Mouse (Mus musculus): ENCODE results near the gene Stk16.

The Stk16 gene

GRCm38 (mm10) chr1:75210136-75211087 is at the start of gene Stk16, which contains the start of gene Glb1l:
Gene Stk16 (plus strand): TSS chr1:75210838.
Gene Glb1l (minus strand): TSS chr1:75210813.
- DNase-seq (ENCODE audit: low read depth, low spot score), result peak; percentile 96

- no peak for DNase-seq (ENCODE audit: low read depth, low spot score)
Measured at GRCm38 (mm10) chr1:75168093-75168471, 42.6 kb upstream of the Stk16 start.

- DNase-seq (ENCODE audit: low read depth, low spot score), result peak; percentile 92
Measured at GRCm38 (mm10) chr1:75168472-75169464, 41.9 kb upstream of the Stk16 start, which contains the start of gene Zfand2b. Gene Zfand2b (plus strand): TSS chr1:75168646.

GRCm38 (mm10) chr1:75179334-75180104 is 31.1 kb upstream of the Stk16 start:
- DNase-seq (ENCODE audit: low read depth, low spot score), result peak; percentile 79

GRCm38 (mm10) chr1:75180105-75180590 is 30.5 kb upstream of the Stk16 start, which contains the start of gene Abcb6:
Gene Abcb6 (minus strand): TSS chr1:75180392.
- DNase-seq (ENCODE audit: low read depth, low spot score), result peak; percentile 88

- DNase-seq (ENCODE audit: low read depth, low spot score), result no peak
Measured at GRCm38 (mm10) chr1:75180741-75181140, 29.9 kb upstream of the Stk16 start.

GRCm38 (mm10) chr1:75181377-75181870 is 29.2 kb upstream of the Stk16 start:
- DNase-seq (ENCODE audit: low read depth, low spot score), result no peak

- no peak for DNase-seq (ENCODE audit: low read depth, low spot score)
Measured at GRCm38 (mm10) chr1:75182160-75182559, 28.5 kb upstream of the Stk16 start.

- DNase-seq (ENCODE audit: low read depth, low spot score), result no peak
Measured at GRCm38 (mm10) chr1:75185495-75185894, 25.1 kb upstream of the Stk16 start.

GRCm38 (mm10) chr1:75187126-75187525 is 23.5 kb upstream of the Stk16 start:
- no peak for DNase-seq (ENCODE audit: low read depth, low spot score)

- no peak for DNase-seq (ENCODE audit: low read depth, low spot score)
Measured at GRCm38 (mm10) chr1:75187914-75188483, 22.6 kb upstream of the Stk16 start.

GRCm38 (mm10) chr1:75190577-75190976 is 20.1 kb upstream of the Stk16 start:
- DNase-seq (ENCODE audit: low read depth, low spot score), result no peak

- DNase-seq (ENCODE audit: low read depth, low spot score), result no peak
Measured at GRCm38 (mm10) chr1:75191258-75191621, 19.4 kb upstream of the Stk16 start.

GRCm38 (mm10) chr1:75191622-75192402 is 18.8 kb upstream of the Stk16 start, which contains the start of the genes Ankzf1 and Atg9a:
Gene Ankzf1 (plus strand): TSS chr1:75192151.
Gene Atg9a (minus strand): TSS chr1:75192196.
- DNase-seq (ENCODE audit: low read depth, low spot score), result peak; percentile 96

- DNase-seq (ENCODE audit: low read depth, low spot score), result no peak
Measured at GRCm38 (mm10) chr1:75192452-75192851, 18.2 kb upstream of the Stk16 start.

GRCm38 (mm10) chr1:75201236-75201635 is 9.4 kb upstream of the Stk16 start:
- no peak for DNase-seq (ENCODE audit: low read depth, low spot score)

- DNase-seq (ENCODE audit: low read depth, low spot score), result no peak
Measured at GRCm38 (mm10) chr1:75208967-75209678, 1.5 kb upstream of the Stk16 start.

- DNase-seq (ENCODE audit: low read depth, low spot score), result no peak
Measured at GRCm38 (mm10) chr1:75211141-75211708, 587 bp downstream of the Stk16 start.
